Mouse (Mus musculus): ENCODE data around the gene Arap1.
A peak's percentile ranks its signal among the peaks of the same experiment; 100 is the strongest.

- TF ChIP-seq CTCF (IDR thresholded peaks at IDR 0.05; ENCODE audit: borderline replicate concordance, insufficient read depth, low read depth, low read length) = peak; percentile 80
- peak; percentile 77; the same call in 1 of the 2 replicates for TF ChIP-seq POLR2A (IDR thresholded peaks at IDR 0.05; ENCODE audit: borderline replicate concordance, insufficient read depth, low read length)
Observed at GRCm38 (mm10) chr7:101310327-101311028, 37.4 kb upstream of the Arap1 start.
